Mouse (Mus musculus) heart, adult 2 months (tissue): ENCODE data around the gene Zfp773. TPM values are rescaled to one million over a fixed set of nuclear protein-coding genes. Genes with fewer than 3 reads are reported as not detected.
A peak's percentile ranks its signal among the peaks of the same experiment; 100 is the strongest.
"Not testable (repeated sequence)": the region's sequence is repeated elsewhere in the genome, so short reads cannot be mapped to it uniquely, and the experiment has no call there.

ENCODE experiments used
- DNase-seq, 2 experiments: peaks; one replicate each; pipeline ENCODE4 v3.0.0; 2021
- H3K27ac ChIP-seq: fragments of 200-600 bp; 2 replicates; pipeline ENCODE4 v1.8.1; 2022
- H3K27me3 ChIP-seq: fragments of 200-500 bp; 2 replicates; pipeline ENCODE4 v1.6.1; 2012; ENCODE audit warnings: mild to moderate bottlenecking, low read length, inconsistent platforms, mixed read lengths; ENCODE audit not compliant: control insufficient read depth, insufficient read depth
- H3K36me3 ChIP-seq: fragments of 200-500 bp; 2 replicates; pipeline ENCODE4 v1.6.1; 2012; ENCODE audit warnings: low read length, inconsistent platforms; ENCODE audit not compliant: control insufficient read depth, insufficient read depth
- H3K4me1 ChIP-seq: fragments of 200-500 bp; 2 replicates; pipeline ENCODE4 v1.6.1; 2011; ENCODE audit warnings: low read length; ENCODE audit not compliant: control insufficient read depth, insufficient read depth
- H3K4me3 ChIP-seq: fragments of 200-600 bp; 2 replicates; pipeline ENCODE4 v1.8.1; 2022
- H3K79me2 ChIP-seq: fragments of 200-500 bp; replicated peaks from 2 replicates; pipeline ENCODE4 v1.6.1; 2012; ENCODE audit warnings: mild to moderate bottlenecking, inconsistent platforms, low read length, moderate library complexity, mixed read lengths; ENCODE audit not compliant: control insufficient read depth, insufficient read depth
- H3K9ac ChIP-seq: fragments of 200-500 bp; 2 replicates; pipeline ENCODE4 v1.6.1; 2012; ENCODE audit warnings: low read depth, mild to moderate bottlenecking, control low read depth, inconsistent platforms, low read length, mixed read lengths
- CTCF ChIP-seq: fragments of 200-600 bp; IDR thresholded peaks from 2 replicates; pipeline ENCODE4 v1.8.1; 2022; ENCODE audit warnings: antibody characterized with exemption, mild to moderate bottlenecking, moderate library complexity
- EP300 ChIP-seq: fragments of 200-500 bp; IDR thresholded peaks from 2 replicates; pipeline ENCODE4 v1.6.1; 2011; ENCODE audit warnings: low read depth, low read length, control low read depth; ENCODE audit not compliant: insufficient read depth
- POLR2A ChIP-seq: fragments of 200-500 bp; IDR thresholded peaks from 2 replicates; pipeline ENCODE4 v1.6.1; 2011; ENCODE audit warnings: mild to moderate bottlenecking, low read depth, low read length, control low read depth; ENCODE audit not compliant: insufficient read depth
- WGBS: fragments of 180-500 bp; shearing (Covaris S2); methylation state at CpG from one replicate; pipeline ENCODE4 v1.1.7; 2018; 5-methylcytosine and 5-hydroxymethylcytosine counted together
- intact Hi-C: fragments of 180-260 bp; cut with DNase I; formaldehyde crosslinking; loops from one replicate; pipeline ENCODE4 v1.15.1; 2025
- polyA plus RNA-seq: library from polyadenylated mRNA; depleted of rRNA; stranded (reverse); fragments of >200 nt; gene quantifications from 2 replicates; pipeline ENCODE4 v1.2.3, GENCODE M21; 2012; rRNA removed
- total RNA-seq, 2 experiments: library from RNA; stranded (reverse); gene quantifications; 2 replicates each; pipeline ENCODE4 v1.2.3; 2021

Zfp773 gene
- total and polyA plus RNA-seq, 3 experiments = 0.14 to 0.32 (median 0.23) TPM

- no peaks in the 10 kb centered on the region for H3K36me3 ChIP-seq
- H3K27me3 ChIP-seq = no peaks in the 10 kb centered on the region
- TF ChIP-seq EP300 (no peak), CTCF (no peak), POLR2A (no peak)
- no peaks in the 10 kb centered on the region for H3K4me1 ChIP-seq
- WGBS = 70% methylated on average over 8 of the region's 8 CpGs
- intact Hi-C loops = no loop called here
- no peak overlapping the region for H3K9ac ChIP-seq
- no peak for DNase-seq
- H3K4me3 ChIP-seq = no peak overlapping the region
- no peaks in the 10 kb centered on the region for H3K79me2 ChIP-seq
- H3K27ac ChIP-seq = no peak overlapping the region
Measured at GRCm38 (mm10) chr7:7132751-7133150, 3.8 kb downstream of the Zfp773 start.

- H3K4me1 ChIP-seq, H3K27me3 ChIP-seq, intact Hi-C loops, H3K36me3 ChIP-seq, H3K9ac ChIP-seq, H3K4me3 ChIP-seq, H3K27ac ChIP-seq, H3K79me2 ChIP-seq, DNase-seq: not testable (repeated sequence)
- 90% methylated on average over 15 of the region's 15 CpGs for WGBS
Measured at GRCm38 (mm10) chr7:7130491-7131124, 5.9 kb downstream of the Zfp773 start.

- 52% methylated on average over 6 of the region's 6 CpGs for WGBS
- peak overlapping the region; percentile 85 for H3K4me3 ChIP-seq
- H3K27me3 ChIP-seq = no peaks in the 10 kb centered on the region
- intact Hi-C loops = loop anchor here (5.0 to 10.0 kb wide), 5 partner anchors 51 to 947 kb away; partner anchors contain the start of genes Zfp28, Zfp418 and Zfp444
- H3K9ac ChIP-seq = no peak overlapping the region
- no peaks in the 10 kb centered on the region for H3K79me2 ChIP-seq
- TF ChIP-seq CTCF = no peak
- TF ChIP-seq EP300 = no peak
- no peak for TF ChIP-seq POLR2A
- H3K27ac ChIP-seq = no peak overlapping the region; the same call in 1 of the 2 replicates
- no peak for DNase-seq
- H3K4me1 ChIP-seq = no peaks in the 10 kb centered on the region
- no peaks in the 10 kb centered on the region for H3K36me3 ChIP-seq
Measured at GRCm38 (mm10) chr7:7121602-7121980, 15.0 kb downstream of the Zfp773 start.

- TF ChIP-seq EP300 = no peak
- peak; percentile 57 for TF ChIP-seq CTCF
- TF ChIP-seq POLR2A = peak; percentile 74
- peak; percentile 82 to 88 for DNase-seq
- Histone ChIP-seq H3K79me2 (no peaks in the 10 kb centered on the region), H3K27me3 (no peaks in the 10 kb centered on the region), H3K4me3 (peak within 1 kb of the TSS; percentile 85), H3K27ac (peak within 1 kb of the TSS; percentile 62), H3K36me3 (no peaks in the 10 kb centered on the region), H3K4me1 (no peaks in the 10 kb centered on the region), H3K9ac (peak within 1 kb of the TSS; percentile 81)
- intact Hi-C loops = loop anchor here (5.0 to 10.0 kb wide), 5 partner anchors 51 to 946 kb away; partner anchors contain the start of genes Zfp28, Zfp418 and Zfp444
- WGBS = 1% methylated on average over 30 of the region's 30 CpGs
Measured at GRCm38 (mm10) chr7:7120921-7121601, 15.5 kb downstream of the Zfp773 start, which contains the start of gene Zfp954. Gene Zfp954 (minus strand): TSS chr7:7121488.

GRCm38 (mm10) chr7:7118441-7118840, 18.1 kb downstream of the Zfp773 start:
- H3K4me1 ChIP-seq = no peaks in the 10 kb centered on the region
- H3K79me2 ChIP-seq = no peaks in the 10 kb centered on the region
- intact Hi-C loops = no loop called here
- DNase-seq = no peak
- WGBS = 73% methylated on average over 2 of the region's 2 CpGs
- no peak overlapping the region for H3K4me3 ChIP-seq
- H3K27me3 ChIP-seq = no peaks in the 10 kb centered on the region
- H3K27ac ChIP-seq = no peak overlapping the region
- no peaks in the 10 kb centered on the region for H3K36me3 ChIP-seq
- no peak for TF ChIP-seq EP300
- no peak for TF ChIP-seq POLR2A
- H3K9ac ChIP-seq = no peak overlapping the region

- Histone ChIP-seq H3K9ac (no peak overlapping the region), H3K4me3 (no peak overlapping the region), H3K79me2 (no peaks in the 10 kb centered on the region), H3K27ac (no peak overlapping the region), H3K36me3 (no peaks in the 10 kb centered on the region), H3K4me1 (no peaks in the 10 kb centered on the region), H3K27me3 (no peaks in the 10 kb centered on the region)
- TF ChIP-seq EP300 = no peak
- TF ChIP-seq POLR2A = no peak
- no peak for TF ChIP-seq CTCF
- 85% methylated on average over 7 of the region's 7 CpGs for WGBS
- no peak for DNase-seq
- intact Hi-C loops = no loop called here
Measured at GRCm38 (mm10) chr7:7108501-7108900, 28.1 kb downstream of the Zfp773 start.

Other genes with a start within 250 kb of the Zfp773 start
- not detected for gene Aurkc, start 141.5 kb downstream of the Zfp773 start, total RNA-seq
- not detected in 2 replicates for gene Aurkc, start 141.5 kb downstream of the Zfp773 start, polyA plus RNA-seq
- 1 to 10 TPM; 3.7 to 3.9 TPM for gene Zfp954, start 15.3 kb downstream of the Zfp773 start, total RNA-seq
- 2.6 and 4.1 TPM in 2 replicates for gene Zfp954, start 15.3 kb downstream of the Zfp773 start, polyA plus RNA-seq
- 1 to 10 TPM; 2.0 to 2.1 TPM for gene Zfp418, start 34.6 kb upstream of the Zfp773 start, total RNA-seq
- gene Zfp418, start 34.6 kb upstream of the Zfp773 start, polyA plus RNA-seq = 0.51 and 1.2 TPM in 2 replicates
- gene Zfp772, start 73.2 kb upstream of the Zfp773 start, total RNA-seq = 1 to 10 TPM; 1.3 to 2.3 TPM
- 1.00 and 1.8 TPM in 2 replicates for gene Zfp772, start 73.2 kb upstream of the Zfp773 start, polyA plus RNA-seq
- gene Vmn2r29, start 110.6 kb upstream of the Zfp773 start, total RNA-seq = under 1 TPM in 1 of 2 experiments, not detected in 1; 0.09 TPM
- gene Vmn2r29, start 110.6 kb upstream of the Zfp773 start, polyA plus RNA-seq = 0.06 TPM in 1 of 2 replicates, not detected in the other
- gene Gm45844, start 141.5 kb upstream of the Zfp773 start, total RNA-seq = 1 to 10 TPM in 1 of 2 experiments, under 1 TPM in 1; 0.34 to 2.2 TPM
- gene Gm45844, start 141.5 kb upstream of the Zfp773 start, polyA plus RNA-seq = 0.20 and 0.98 TPM in 2 replicates
- 10 to 100 TPM; 50.1 to 55.4 TPM for gene Clcn4, start 164.1 kb upstream of the Zfp773 start, total RNA-seq
- 27.2 and 48.8 TPM in 2 replicates for gene Clcn4, start 164.1 kb upstream of the Zfp773 start, polyA plus RNA-seq
- gene Vmn2r30, start 200.9 kb upstream of the Zfp773 start, total RNA-seq = not detected
- gene Vmn2r30, start 200.9 kb upstream of the Zfp773 start, polyA plus RNA-seq = not detected in 2 replicates
- gene Gm45783, start 237.8 kb upstream of the Zfp773 start, total RNA-seq = not detected
- not detected in 2 replicates for gene Gm45783, start 237.8 kb upstream of the Zfp773 start, polyA plus RNA-seq